Comparison of ENCODE assay signal across 9 mouse cellular contexts in the genomic region with DNA sequence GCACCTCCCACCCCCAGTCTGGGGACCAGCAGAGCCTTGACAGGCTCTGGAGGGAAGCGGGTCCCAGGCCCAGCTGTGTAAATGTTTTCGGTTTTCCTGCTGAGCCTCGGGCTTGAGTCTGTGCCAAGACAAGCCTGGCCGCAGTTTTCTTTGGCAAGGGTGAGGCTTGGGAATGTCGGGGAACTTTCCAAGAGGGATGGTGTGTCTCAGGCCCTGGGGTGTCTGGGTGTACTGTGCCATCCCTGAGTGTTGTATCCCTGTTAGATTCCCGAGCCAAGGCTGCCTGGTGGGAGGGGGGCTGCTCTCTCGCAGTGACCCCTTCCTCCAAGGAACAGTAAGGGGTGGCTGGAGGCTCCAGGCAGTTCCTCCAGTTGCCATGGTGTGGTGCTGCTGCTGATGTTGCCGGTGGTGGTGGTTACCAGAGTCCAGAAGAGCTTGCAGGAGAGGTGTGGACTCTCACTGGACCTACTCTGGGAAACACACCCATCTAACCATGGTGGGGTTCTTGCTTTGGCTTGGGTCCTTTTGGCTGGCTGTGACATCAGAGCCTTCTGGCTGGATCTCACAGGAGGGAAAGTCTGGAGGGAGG. TPM values are rescaled to one million over a fixed set of nuclear protein-coding genes. Genes with fewer than 3 reads are reported as not detected.
A peak's percentile ranks its signal among the peaks of the same experiment; 100 is the strongest.
DNase-seq lines count a peak whose midpoint lies in the region; ATAC-seq and TF ChIP-seq lines count a peak whose summit lies in the region.
"Had no signal": no experiment of that assay in that cellular context is flagged by ENCODE, and none has a peak within 500 bp of the region (broad histone marks: within the 10 kb centered on the region; RNA-seq: fewer than 3 reads in every experiment).

No protein-coding gene starts in this region.

- H3K4me1 ChIP-seq in heart, embryonic 15.5 days (replicated peaks): peaks cover 28% of the 10 kb centered on the region
- H3K4me1 ChIP-seq in kidney, postnatal 0 days (replicated peaks; ENCODE audit: insufficient read depth, low read length): 0 out of 2 replicates have a peak, but pooled peaks cover 5% of the 10 kb centered on the region
- H3K4me1 ChIP-seq: liver, embryonic 15.5 days had no signal

- no peaks in the 10 kb centered on the region for H3K9me3 ChIP-seq in heart, embryonic 15.5 days (replicated peaks)
- H3K9me3 ChIP-seq in kidney, postnatal 0 days (replicated peaks; ENCODE audit: low read length): no peaks in the 10 kb centered on the region
- H3K9me3 ChIP-seq: liver, embryonic 15.5 days had no signal

- TF ChIP-seq CTCF in kidney, postnatal 0 days (IDR thresholded peaks at IDR 0.05; ENCODE audit: low read depth): peak; percentile 61

- H3K4me2 ChIP-seq in heart, embryonic 15.5 days: peak overlapping the region; percentile 11; the same call in 1 of the 2 replicates
- no peak overlapping the region for H3K4me2 ChIP-seq in kidney, postnatal 0 days (ENCODE audit: low read length)
- H3K4me2 ChIP-seq: liver, embryonic 15.5 days had no signal

- 3% methylated on average over 8 of the region's 8 CpGs for WGBS in heart, embryonic 15.5 days
- WGBS in kidney, postnatal 0 days: 4% methylated on average over 8 of the region's 8 CpGs

- peak; percentile 78 for DNase-seq in right cerebral cortex, postnatal 10 days (ENCODE audit: low spot score in 2 of 2)
- DNase-seq in right cerebral cortex, adult 2 months (ENCODE audit: low spot score in 2 of 2): no peak
- DNase-seq in fibroblast of lung, adult 2 months (ENCODE audit: low read depth): peak; percentile 97
- peak; percentile 93 for DNase-seq in kidney, postnatal 0 days (ENCODE audit: low spot score)
- peak; percentile 81 to 91 for DNase-seq in lung, postnatal 4 days
- peak; percentile 34 to 42 for DNase-seq in thymus, adult 18-20 months
- no peak for DNase-seq in layer of hippocampus, postnatal 36 days

- H3K4me3 ChIP-seq in heart, embryonic 15.5 days: no peak overlapping the region
- no peak overlapping the region for H3K4me3 ChIP-seq in kidney, postnatal 0 days (replicated peaks; ENCODE audit: low read depth, low read length)
- H3K4me3 ChIP-seq: liver, embryonic 15.5 days had no signal

- H3K27me3 ChIP-seq in heart, embryonic 15.5 days: 0 out of 2 replicates have a peak, but pooled peaks cover 10% of the 10 kb centered on the region
- H3K27me3 ChIP-seq in kidney, postnatal 0 days (ENCODE audit: insufficient read depth, low read length): no peaks in the 10 kb centered on the region
- H3K27me3 ChIP-seq: liver, embryonic 15.5 days had no signal

- H3K27ac ChIP-seq in heart, embryonic 15.5 days: peak overlapping the region; percentile 81
- H3K27ac ChIP-seq in kidney, postnatal 0 days: peak overlapping the region; percentile 65; the same call in 1 of the 2 replicates
- H3K27ac ChIP-seq: liver, embryonic 15.5 days had no signal

- no peaks in the 10 kb centered on the region for H3K36me3 ChIP-seq in heart, embryonic 15.5 days
- H3K36me3 ChIP-seq in kidney, postnatal 0 days (ENCODE audit: insufficient read depth, low read length): no peaks in the 10 kb centered on the region
- H3K36me3 ChIP-seq: liver, embryonic 15.5 days had no signal

- ATAC-seq in heart, embryonic 15.5 days (replicated peaks; ENCODE audit: insufficient number of reproducible peaks, insufficient read depth, low FRiP score, low read depth): peak; percentile 79
- ATAC-seq in kidney, postnatal 0 days (replicated peaks; ENCODE audit: low FRiP score, low read depth): peak; percentile 76

- H3K9ac ChIP-seq in heart, embryonic 15.5 days: no peak overlapping the region
- H3K9ac ChIP-seq in kidney, postnatal 0 days (ENCODE audit: low read depth, low read length): no peak overlapping the region
- H3K9ac ChIP-seq: liver, embryonic 15.5 days had no signal

RNA-seq across cellular contexts. Expression of gene Gm26897, which starts 58.0 kb away (rescaled TPM):
- not detected in 2 replicates for polyA plus RNA-seq in heart, embryonic 15.5 days (2015; fragmentation: Nextera tagmentation; extraction: Ambion mirVana)
- polyA plus RNA-seq in kidney, postnatal 0 days (2015; fragmentation: Nextera tagmentation; extraction: Ambion mirVana): not detected in 2 replicates
- not detected for total RNA-seq in layer of hippocampus, postnatal 36 days (2021)
- polyA plus RNA-seq: liver, embryonic 15.5 days had no signal

Comparison
In these comparisons a context has a peak if more than half of its experiments do, and no peak if none do; other contexts are left out.
1. DNase-seq: peak in right cerebral cortex, postnatal 10 days (2 of 2), fibroblast of lung, adult 2 months (single experiment), kidney, postnatal 0 days (single experiment), lung, postnatal 4 days (2 of 2) and thymus, adult 18-20 months (2 of 2); none in right cerebral cortex, adult 2 months (0 of 2) and layer of hippocampus, postnatal 36 days (0 of 2).